Mouse (Mus musculus) urinary bladder, adult 18-20 months (tissue): ENCODE measurements around the gene Ms4a7.
"Not testable (repeated sequence)": the region's sequence is repeated elsewhere in the genome, so short reads cannot be mapped to it uniquely, and the experiment has no call there.

Source experiments
- DNase-seq, 2 experiments: peaks; one replicate each; pipeline ENCODE4 v3.0.0; 2022; ENCODE audit warnings: low spot score in 2 of 2, mixed read lengths in 2 of 2

Ms4a7 gene

GRCm38 (mm10) chr19:11335932-11336331 is at the start of gene Ms4a7:
Gene Ms4a7, minus strand, starts transcription at chr19:11336146.
- DNase-seq, result no peak

- DNase-seq, result no peak
Observed at GRCm38 (mm10) chr19:11376399-11376798, 40.5 kb upstream of the Ms4a7 start.

- no peak for DNase-seq
Observed at GRCm38 (mm10) chr19:11375273-11375672, 39.3 kb upstream of the Ms4a7 start, which contains the start of gene Ms4a4a. Gene Ms4a4a, plus strand, starts transcription at chr19:11375523.

GRCm38 (mm10) chr19:11371181-11371580 is 35.2 kb upstream of the Ms4a7 start:
- no peak for DNase-seq

- DNase-seq, result no peak
Observed at GRCm38 (mm10) chr19:11368310-11368709, 32.4 kb upstream of the Ms4a7 start.

GRCm38 (mm10) chr19:11362002-11362401 is 26.1 kb upstream of the Ms4a7 start:
- no peak for DNase-seq

- no peak for DNase-seq
Observed at GRCm38 (mm10) chr19:11360106-11360505, 24.2 kb upstream of the Ms4a7 start.

GRCm38 (mm10) chr19:11355730-11356129 is 19.8 kb upstream of the Ms4a7 start:
- no peak for DNase-seq

- no peak for DNase-seq
Observed at GRCm38 (mm10) chr19:11351878-11352277, 15.9 kb upstream of the Ms4a7 start.

- DNase-seq, result no peak
Observed at GRCm38 (mm10) chr19:11349698-11350481, 13.9 kb upstream of the Ms4a7 start.

GRCm38 (mm10) chr19:11343992-11344391 is 8.0 kb upstream of the Ms4a7 start:
- no peak for DNase-seq

GRCm38 (mm10) chr19:11343147-11343546 is 7.2 kb upstream of the Ms4a7 start:
- DNase-seq, result no peak

- DNase-seq, result no peak
Observed at GRCm38 (mm10) chr19:11321123-11321522, 14.8 kb downstream of the Ms4a7 start.

- DNase-seq, result no peak
Observed at GRCm38 (mm10) chr19:11316786-11317185, 19.2 kb downstream of the Ms4a7 start.

GRCm38 (mm10) chr19:11314354-11314753 is 21.6 kb downstream of the Ms4a7 start, which contains the start of gene Ms4a14:
Gene Ms4a14, minus strand, starts transcription at chr19:11314454.
- no peak for DNase-seq

- no peak for DNase-seq
Observed at GRCm38 (mm10) chr19:11308888-11309287, 27.1 kb downstream of the Ms4a7 start.

GRCm38 (mm10) chr19:11299529-11299928 is 36.4 kb downstream of the Ms4a7 start:
- DNase-seq, result not testable (repeated sequence)

GRCm38 (mm10) chr19:11298939-11299338 is 37.0 kb downstream of the Ms4a7 start:
- DNase-seq, result no peak

GRCm38 (mm10) chr19:11293616-11294015 is 42.3 kb downstream of the Ms4a7 start:
- not testable (repeated sequence) for DNase-seq

GRCm38 (mm10) chr19:11292990-11293389 is 43.0 kb downstream of the Ms4a7 start:
- DNase-seq, result peak in 1 of 2 experiments; percentile 5

- no peak for DNase-seq
Observed at GRCm38 (mm10) chr19:11283773-11284172, 52.2 kb downstream of the Ms4a7 start, which contains the start of gene Ms4a5. Gene Ms4a5, minus strand, starts transcription at chr19:11283873.

- DNase-seq, result no peak
Observed at GRCm38 (mm10) chr19:11280223-11280622, 55.7 kb downstream of the Ms4a7 start.

- DNase-seq, result no peak
Observed at GRCm38 (mm10) chr19:11276431-11276830, 59.5 kb downstream of the Ms4a7 start.
